Comparison of ENCODE assay signal across 8 mouse cellular contexts in the genomic region with DNA sequence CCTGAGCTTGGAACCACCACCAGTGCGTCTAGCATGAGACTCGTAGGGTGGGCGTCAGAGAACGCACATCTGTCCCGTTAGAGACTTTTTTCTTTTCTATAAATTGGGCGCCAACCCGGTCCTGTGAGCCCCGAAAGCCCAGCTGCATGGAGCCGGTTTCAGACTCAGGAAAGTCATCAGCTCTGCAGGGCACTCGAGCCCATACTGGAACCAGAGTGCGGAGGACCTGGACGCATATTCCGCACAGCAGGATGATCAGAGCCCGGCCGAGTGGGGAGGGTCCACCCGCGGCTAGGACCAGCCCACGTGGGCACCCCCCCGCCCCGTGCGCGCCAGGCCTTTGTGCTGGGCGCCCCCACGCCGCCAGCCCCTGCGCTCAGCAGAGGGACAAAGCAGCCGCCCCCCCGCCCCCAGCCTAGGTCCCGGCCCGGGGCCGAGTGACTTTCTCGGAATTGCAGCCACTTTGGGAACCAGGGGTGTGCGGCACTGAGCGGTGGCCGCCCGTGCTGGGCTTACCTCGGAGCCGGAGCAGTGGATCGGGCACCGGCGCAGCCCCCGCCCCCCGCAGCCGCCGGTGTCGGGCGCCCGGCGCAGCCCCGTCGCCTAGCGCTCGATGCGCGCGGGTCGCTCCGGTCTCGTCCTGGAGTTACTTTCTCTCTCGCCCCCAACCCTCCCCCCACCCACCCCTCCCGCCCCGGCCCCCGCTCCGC. TPM values are rescaled to one million over a fixed set of nuclear protein-coding genes. Genes with fewer than 3 reads are reported as not detected.
DNase-seq lines count a peak whose midpoint lies in the region; ATAC-seq and TF ChIP-seq lines count a peak whose summit lies in the region.

No protein-coding gene starts in this region.

- peak overlapping the region; percentile 87 for H3K4me2 ChIP-seq in forebrain, postnatal 0 days (ENCODE audit: low read depth)
- peak overlapping the region; percentile 99 for H3K4me2 ChIP-seq in intestine, postnatal 0 days (replicated peaks; ENCODE audit: low read depth)

- H3K4me1 ChIP-seq in cerebellum, adult 2 months (ENCODE audit: control insufficient read depth, insufficient read depth, low read length): no peaks in the 10 kb centered on the region
- H3K4me1 ChIP-seq in forebrain, postnatal 0 days (ENCODE audit: insufficient read depth): no peaks in the 10 kb centered on the region; the same call in 1 of the 2 replicates
- H3K4me1 ChIP-seq in intestine, postnatal 0 days (replicated peaks; ENCODE audit: control insufficient read depth, insufficient read depth, low read length): no peaks in the 10 kb centered on the region

- DNase-seq in ovary, postnatal 36 days (ENCODE audit: low spot score): peak; percentile 50
- DNase-seq in ovary, adult 18-20 months (ENCODE audit: low spot score): no peak
- peak; percentile 46 to 56 for DNase-seq in cerebellum, adult 2 months
- peak; percentile 60 for DNase-seq in forebrain, postnatal 0 days
- peak; percentile 10 for DNase-seq in lung, postnatal 36 days
- peak; percentile 51 for DNase-seq in yolk sac, embryonic 10.5 days (ENCODE audit: low spot score)

- no peak for TF ChIP-seq POLR2A in cerebellum, adult 2 months (IDR thresholded peaks at IDR 0.05; ENCODE audit: borderline replicate concordance, insufficient read depth, low read length)

- no peak overlapping the region for H3K27ac ChIP-seq in cerebellum, adult 2 months (ENCODE audit: insufficient read depth, low read length)
- H3K27ac ChIP-seq in forebrain, postnatal 0 days (ENCODE audit: low read depth, low read length): peak overlapping the region; percentile 96
- H3K27ac ChIP-seq in intestine, postnatal 0 days (ENCODE audit: low read depth, low read length): peak overlapping the region; percentile 46; the same call in 1 of the 2 replicates

- H3K27me3 ChIP-seq in cerebellum, adult 2 months (ENCODE audit: control insufficient read depth, insufficient read depth, low read length): no peaks in the 10 kb centered on the region
- no peaks in the 10 kb centered on the region for H3K27me3 ChIP-seq in forebrain, postnatal 0 days (ENCODE audit: insufficient read depth, low read length)
- 0 out of 2 replicates have a peak, but pooled peaks cover 4% of the 10 kb centered on the region for H3K27me3 ChIP-seq in intestine, postnatal 0 days (replicated peaks; ENCODE audit: control insufficient read depth, insufficient read depth, low read length)

- H3K9me3 ChIP-seq in forebrain, postnatal 0 days (ENCODE audit: low read length): no peaks in the 10 kb centered on the region
- no peaks in the 10 kb centered on the region for H3K9me3 ChIP-seq in intestine, postnatal 0 days (ENCODE audit: control insufficient read depth)

- TF ChIP-seq CTCF in cerebellum, adult 2 months (IDR thresholded peaks at IDR 0.05; ENCODE audit: borderline replicate concordance, insufficient read depth, low read depth, low read length): no peak
- TF ChIP-seq CTCF in forebrain, postnatal 0 days (IDR thresholded peaks at IDR 0.05; ENCODE audit: low read depth): no peak
- TF ChIP-seq CTCF in intestine, postnatal 0 days (IDR thresholded peaks at IDR 0.05; ENCODE audit: low read depth): no peak

- H3K36me3 ChIP-seq in forebrain, postnatal 0 days (ENCODE audit: insufficient read depth): peaks cover 11% of the 10 kb centered on the region
- peaks cover 4% of the 10 kb centered on the region; the same call in 1 of the 2 replicates for H3K36me3 ChIP-seq in intestine, postnatal 0 days (ENCODE audit: control insufficient read depth, insufficient read depth)

- 1% methylated on average over 54 of the region's 64 CpGs for WGBS in cerebellum, adult 2 months
- WGBS in forebrain, postnatal 0 days: under 1% methylated on average over 52 of the region's 64 CpGs
- under 1% methylated on average over 53 of the region's 64 CpGs for WGBS in intestine, postnatal 0 days

- H3K4me3 ChIP-seq in cerebellum, adult 2 months (replicated peaks; ENCODE audit: insufficient read depth, low read depth, low read length): peak overlapping the region; percentile 58
- H3K4me3 ChIP-seq in forebrain, postnatal 0 days (ENCODE audit: low read depth, low read length): peak overlapping the region; percentile 84
- peak overlapping the region; percentile 71 for H3K4me3 ChIP-seq in intestine, postnatal 0 days (ENCODE audit: low read depth, low read length)

- H3K9ac ChIP-seq in forebrain, postnatal 0 days: peak overlapping the region; percentile 91
- H3K9ac ChIP-seq in intestine, postnatal 0 days (ENCODE audit: low read depth, low read length): peak overlapping the region; percentile 88

- peak; percentile 32 for ATAC-seq in forebrain, postnatal 0 days
- no peak for ATAC-seq in intestine, postnatal 0 days
- no peak for ATAC-seq in activated CD4-positive, CD25-positive, alpha-beta regulatory T cell, adult 4 months

RNA-seq across cellular contexts. Expression of gene Kctd15, which starts 2.6 kb away (rescaled TPM):
- 16.5 and 17.5 TPM in 2 replicates for polyA plus RNA-seq in cerebellum, adult 2 months (2012; rRNA removed)
- 57.9 and 59.4 TPM in 2 replicates for total RNA-seq in forebrain, postnatal 0 days (2014; rRNA removed)
- 16.7 and 18.3 TPM in 2 replicates for polyA plus RNA-seq in forebrain, postnatal 0 days (2015; fragmentation: Nextera tagmentation; extraction: Ambion mirVana)
- 6.7 and 6.9 TPM in 2 replicates for polyA plus RNA-seq in intestine, postnatal 0 days (2015; fragmentation: Nextera tagmentation; extraction: Ambion mirVana)
- polyA plus RNA-seq in activated CD4-positive, CD25-positive, alpha-beta regulatory T cell, adult 4 months (2017; shearing (Covaris generic)): not detected
